Mouse (Mus musculus): ENCODE results near the gene Cbr4. TPM values are rescaled to one million over a fixed set of nuclear protein-coding genes. Genes with fewer than 3 reads are reported as not detected.
A peak's percentile ranks its signal among the peaks of the same experiment; 100 is the strongest.

Cbr4 gene
- polyA plus RNA-seq, 1 experiment from 2014 or later, result 19.3 TPM

DNA sequence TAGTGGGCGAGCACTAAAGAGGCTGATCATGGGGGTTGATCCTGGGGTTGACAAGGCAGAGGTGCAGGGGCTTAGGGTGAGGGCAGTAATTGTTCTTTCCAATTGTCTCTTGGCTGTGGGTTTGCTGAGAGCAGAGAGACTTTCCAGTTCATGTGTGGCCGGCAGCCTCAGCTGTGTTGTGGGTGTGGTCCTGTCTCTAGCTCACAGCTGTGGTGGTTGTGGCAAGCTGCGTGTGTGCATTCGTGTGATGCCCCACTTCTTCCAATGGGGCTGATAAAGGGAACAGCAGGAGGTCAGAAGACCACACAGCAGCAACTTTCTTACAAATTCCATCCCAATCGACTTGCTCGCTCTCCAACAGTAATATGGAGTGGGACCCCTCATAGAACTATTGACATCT lies 41.1 kb downstream of the Cbr4 start:
- no peak overlapping the region for H3K4me2 ChIP-seq
- WGBS, result 65% methylated on average over 6 of the region's 6 CpGs

DNA sequence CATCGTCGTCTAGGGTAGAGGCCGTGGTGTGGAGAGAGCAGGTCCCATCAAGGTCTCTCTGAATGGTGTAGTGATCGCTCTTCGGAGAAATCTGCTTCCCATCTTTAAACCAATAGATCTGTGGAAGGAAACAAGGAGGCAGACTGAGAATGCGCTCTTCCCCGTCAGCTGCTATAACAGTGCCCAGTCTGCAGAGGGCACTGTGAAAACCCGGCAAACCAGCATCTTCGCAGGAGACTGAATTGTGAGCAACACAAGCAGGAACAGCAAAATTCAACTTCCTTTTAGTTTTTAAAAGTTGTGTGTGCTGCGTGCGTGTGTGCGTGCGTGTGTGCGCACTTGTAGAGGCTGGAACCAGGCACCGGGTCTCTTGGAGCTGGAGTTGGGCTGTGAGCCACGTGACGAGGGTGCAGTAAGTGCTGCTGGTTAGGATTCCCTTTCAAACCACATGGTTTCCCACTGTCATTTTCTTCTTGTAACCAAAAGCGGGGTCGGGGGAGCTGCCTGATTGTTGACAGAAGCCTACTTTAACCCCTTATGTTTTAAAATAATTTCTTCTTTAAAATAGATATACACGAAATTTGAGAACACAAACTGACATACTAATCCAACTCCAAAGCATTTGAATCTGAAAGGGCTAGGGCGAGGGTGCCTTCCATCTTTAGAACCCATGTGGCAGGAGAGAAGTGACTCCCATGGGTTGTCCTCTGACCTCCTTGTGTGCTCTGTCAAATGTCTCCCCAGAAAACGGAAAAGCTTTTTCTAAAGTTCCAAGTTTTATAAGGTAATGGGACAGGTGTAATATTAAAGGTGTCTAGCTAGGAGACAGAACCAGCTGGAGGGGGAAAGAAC lies 44.6 kb downstream of the Cbr4 start:
- H3K27ac ChIP-seq (replicated peaks), result no peak overlapping the region
- no peak for ATAC-seq (ENCODE audit: low FRiP score, low read depth)
- H3K9ac ChIP-seq, result no peak overlapping the region
- H3K27me3 ChIP-seq, result no peaks in the 10 kb centered on the region
- no peak overlapping the region for H3K4me2 ChIP-seq
- H3K4me3 ChIP-seq, result no peak overlapping the region
- no peaks in the 10 kb centered on the region for H3K4me1 ChIP-seq (replicated peaks)
- no peaks in the 10 kb centered on the region for H3K9me3 ChIP-seq
- 66% methylated on average over 22 of the region's 22 CpGs for WGBS
- H3K36me3 ChIP-seq, result no peaks in the 10 kb centered on the region

More for the DNA sequence above, 41.1 kb downstream of the Cbr4 start:
- Histone ChIP-seq H3K4me3 (no peak overlapping the region), H3K27ac (replicated peaks) (no peak overlapping the region), H3K9ac (no peak overlapping the region), H3K9me3 (no peaks in the 10 kb centered on the region), H3K4me1 (replicated peaks) (no peaks in the 10 kb centered on the region), H3K27me3 (no peaks in the 10 kb centered on the region), H3K36me3 (no peaks in the 10 kb centered on the region)
- ATAC-seq (ENCODE audit: low FRiP score, low read depth), result no peak

DNA sequence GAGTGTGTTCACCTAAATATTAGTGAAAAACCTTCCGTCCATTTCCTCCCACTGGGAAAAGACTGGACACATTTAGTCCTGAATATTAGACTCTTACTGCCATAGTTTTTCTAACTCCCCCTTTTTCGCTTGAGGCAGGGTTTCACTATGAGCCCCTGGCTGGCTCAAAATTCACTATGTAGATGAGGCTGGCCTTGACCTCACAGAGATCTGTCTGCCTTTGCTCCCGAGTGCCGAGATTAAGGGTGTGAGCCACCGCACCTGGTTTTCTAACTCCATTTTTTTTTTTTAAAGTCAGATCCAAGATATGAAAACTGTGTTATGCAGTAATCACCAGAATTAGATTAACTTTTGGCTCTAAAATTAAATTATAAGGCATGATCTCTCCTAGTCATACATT lies 45.3 kb downstream of the Cbr4 start:
- WGBS, result 84% methylated on average over 5 of the region's 5 CpGs
- no peak for ATAC-seq (ENCODE audit: low FRiP score, low read depth)
- Histone ChIP-seq H3K4me1 (replicated peaks) (no peaks in the 10 kb centered on the region), H3K4me3 (no peak overlapping the region), H3K4me2 (no peak overlapping the region), H3K9me3 (no peaks in the 10 kb centered on the region), H3K9ac (no peak overlapping the region), H3K36me3 (no peaks in the 10 kb centered on the region), H3K27ac (replicated peaks) (no peak overlapping the region), H3K27me3 (no peaks in the 10 kb centered on the region)

DNA sequence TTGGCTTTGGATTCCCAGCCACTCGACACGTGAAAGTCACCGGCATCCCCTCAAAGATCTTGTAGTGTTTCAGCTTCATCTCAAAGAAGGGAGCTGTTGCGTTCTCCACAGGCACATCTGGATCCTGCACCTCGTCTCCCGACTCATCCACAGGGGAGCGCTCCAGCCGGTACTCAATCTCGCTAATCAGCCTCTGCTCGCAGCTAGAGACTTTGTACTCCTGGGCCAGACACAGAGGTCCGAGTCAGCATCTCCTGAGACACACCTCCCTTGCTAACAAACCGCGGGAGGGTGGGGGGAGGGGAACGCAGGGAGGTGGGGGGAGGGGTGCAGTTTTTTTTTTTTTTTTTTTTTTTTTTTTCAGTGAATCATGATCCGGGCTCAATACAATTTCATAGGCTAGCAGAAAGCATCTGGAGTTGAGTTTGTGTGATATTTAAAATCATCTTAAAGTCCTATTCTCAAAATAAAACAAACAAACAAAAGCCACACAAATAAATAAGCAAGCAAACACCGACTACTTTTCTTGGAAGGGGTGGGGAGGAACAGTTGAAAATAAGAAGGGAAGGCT lies 45.9 kb downstream of the Cbr4 start:
- Histone ChIP-seq H3K9ac (no peak overlapping the region), H3K27me3 (no peaks in the 10 kb centered on the region), H3K9me3 (no peaks in the 10 kb centered on the region), H3K4me1 (replicated peaks) (no peaks in the 10 kb centered on the region), H3K27ac (replicated peaks) (no peak overlapping the region), H3K4me2 (0 out of 2 replicates have a peak overlapping the region, but pooled peaks have one; percentile 16), H3K36me3 (no peaks in the 10 kb centered on the region), H3K4me3 (no peak overlapping the region)
- WGBS, result 45% methylated on average over 16 of the region's 16 CpGs
- ATAC-seq (ENCODE audit: low FRiP score, low read depth), result no peak

DNA sequence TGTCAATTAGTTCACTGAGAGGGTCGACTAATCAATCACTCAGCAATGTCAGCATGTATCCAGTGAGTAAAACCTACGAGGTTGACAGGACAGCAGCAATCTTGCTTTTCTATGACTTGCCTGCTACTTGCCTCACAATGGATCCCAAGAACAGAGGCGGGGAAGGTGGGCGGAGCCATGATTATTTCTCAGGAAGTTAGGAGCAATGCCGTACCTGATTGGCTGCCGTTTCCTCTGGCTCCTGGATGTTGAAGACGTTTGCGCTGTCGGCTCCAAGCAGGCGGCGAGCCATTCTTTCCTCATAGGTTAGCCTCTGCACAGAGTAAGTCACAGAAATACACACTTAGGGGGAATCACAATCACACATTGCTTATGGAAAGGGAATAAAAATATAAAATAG lies 47.9 kb downstream of the Cbr4 start:
- no peaks in the 10 kb centered on the region for H3K9me3 ChIP-seq
- no peak overlapping the region for H3K9ac ChIP-seq
- no peaks in the 10 kb centered on the region for H3K36me3 ChIP-seq
- 63% methylated on average over 11 of the region's 11 CpGs for WGBS
- no peaks in the 10 kb centered on the region for H3K4me1 ChIP-seq (replicated peaks)
- no peak overlapping the region for H3K4me3 ChIP-seq
- peak; percentile 61; the same call in 1 of the 2 replicates for ATAC-seq (ENCODE audit: low FRiP score, low read depth)
- H3K27me3 ChIP-seq, result no peaks in the 10 kb centered on the region
- no peak overlapping the region for H3K4me2 ChIP-seq
- no peak overlapping the region for H3K27ac ChIP-seq (replicated peaks)

DNA sequence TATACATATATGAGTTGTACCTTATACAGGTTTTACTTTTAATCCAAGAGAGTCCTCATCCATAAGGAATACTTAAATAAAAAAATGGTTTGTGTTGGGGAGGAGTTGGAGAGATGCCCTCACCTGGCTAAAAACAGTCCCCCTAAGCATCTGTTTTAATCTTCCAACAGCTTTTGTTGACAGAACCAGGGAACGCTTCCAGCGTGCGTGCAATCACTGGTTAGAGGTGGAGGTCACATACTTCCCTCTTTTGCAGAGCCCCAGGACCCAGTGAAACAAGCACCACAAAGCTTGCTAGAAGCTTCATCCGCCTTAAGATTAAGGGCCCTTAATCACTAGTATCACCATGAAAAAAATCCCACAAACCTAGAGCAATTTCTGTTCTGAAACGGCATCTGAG lies 49.9 kb downstream of the Cbr4 start:
- Histone ChIP-seq H3K27ac (replicated peaks) (no peak overlapping the region), H3K4me2 (no peak overlapping the region), H3K4me3 (no peak overlapping the region), H3K9ac (no peak overlapping the region), H3K36me3 (no peaks in the 10 kb centered on the region), H3K9me3 (no peaks in the 10 kb centered on the region), H3K4me1 (replicated peaks) (no peaks in the 10 kb centered on the region), H3K27me3 (no peaks in the 10 kb centered on the region)
- WGBS, result 90% methylated on average over 5 of the region's 5 CpGs
- no peak for ATAC-seq (ENCODE audit: low FRiP score, low read depth)

DNA sequence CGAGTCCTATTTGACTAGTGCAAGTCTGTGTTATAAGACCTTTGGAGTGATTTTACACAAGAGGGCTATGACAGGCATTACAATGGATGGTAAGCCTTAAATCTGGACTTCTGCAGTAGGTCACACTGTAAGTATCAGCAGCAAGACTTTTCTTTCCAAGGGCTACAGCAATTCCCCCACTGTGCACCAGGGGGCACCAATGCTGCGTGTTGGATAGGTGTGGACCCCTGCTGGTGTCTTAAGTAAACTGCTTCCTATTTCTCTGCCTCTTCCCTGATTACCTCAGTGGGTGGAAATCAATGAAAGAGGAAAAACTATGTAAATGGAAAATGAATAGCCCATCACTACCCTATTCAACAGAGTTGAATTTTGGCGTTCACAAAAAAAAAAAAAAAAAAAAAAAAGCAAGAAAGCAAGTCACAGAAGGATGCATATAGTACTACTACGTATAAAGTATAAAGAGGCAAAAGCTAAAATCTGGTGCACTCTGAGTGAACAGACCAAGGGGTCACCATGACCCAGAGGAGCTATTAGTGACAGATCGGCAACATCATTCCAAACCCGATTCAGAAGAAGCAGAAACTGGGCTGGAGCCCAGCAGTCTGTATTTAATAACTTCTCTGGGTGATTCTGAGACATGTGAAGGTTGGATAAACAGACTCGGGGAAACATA lies 52.4 kb downstream of the Cbr4 start:
- H3K27me3 ChIP-seq, result no peaks in the 10 kb centered on the region
- 50% methylated on average over 7 of the region's 7 CpGs for WGBS
- ATAC-seq (ENCODE audit: low FRiP score, low read depth), result peak; percentile 40; the same call in 1 of the 2 replicates
- no peak overlapping the region for H3K4me3 ChIP-seq
- no peaks in the 10 kb centered on the region for H3K36me3 ChIP-seq
- H3K4me1 ChIP-seq (replicated peaks), result no peaks in the 10 kb centered on the region
- no peak overlapping the region for H3K9ac ChIP-seq
- H3K27ac ChIP-seq (replicated peaks), result no peak overlapping the region
- H3K9me3 ChIP-seq, result no peaks in the 10 kb centered on the region
- H3K4me2 ChIP-seq, result no peak overlapping the region

DNA sequence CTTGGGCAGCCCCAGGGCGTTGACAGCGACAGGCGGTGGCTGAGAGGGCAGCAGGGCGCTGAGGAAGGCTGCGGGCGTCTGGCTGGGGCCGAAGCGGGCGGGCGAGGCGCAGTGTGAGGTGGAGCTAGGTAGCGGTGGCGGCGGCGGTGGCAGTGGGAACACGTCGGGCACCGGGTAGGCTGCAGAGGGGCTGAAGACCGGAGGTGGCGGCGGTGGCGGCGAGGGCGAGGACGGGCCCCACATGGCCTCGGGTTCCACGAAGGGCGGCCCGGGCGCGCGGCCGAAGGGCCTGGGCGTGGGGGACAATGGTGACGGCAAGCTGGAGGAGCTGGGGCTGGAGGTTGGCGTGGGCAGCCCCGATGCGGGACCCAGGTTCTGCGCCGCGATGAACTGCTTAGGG lies 62.1 kb downstream of the Cbr4 start:
- Histone ChIP-seq H3K4me1 (replicated peaks) (no peaks in the 10 kb centered on the region; the same call in 1 of the 2 replicates), H3K9ac (no peak overlapping the region), H3K4me2 (peak overlapping the region; percentile 47), H3K36me3 (peaks cover 11% of the 10 kb centered on the region), H3K9me3 (peaks cover 4% of the 10 kb centered on the region), H3K27ac (replicated peaks) (no peak overlapping the region), H3K27me3 (no peaks in the 10 kb centered on the region), H3K4me3 (peak overlapping the region; percentile 28)
- WGBS, result 60% methylated on average over 39 of the region's 41 CpGs
- ATAC-seq (ENCODE audit: low FRiP score, low read depth), result peak; percentile 58

DNA sequence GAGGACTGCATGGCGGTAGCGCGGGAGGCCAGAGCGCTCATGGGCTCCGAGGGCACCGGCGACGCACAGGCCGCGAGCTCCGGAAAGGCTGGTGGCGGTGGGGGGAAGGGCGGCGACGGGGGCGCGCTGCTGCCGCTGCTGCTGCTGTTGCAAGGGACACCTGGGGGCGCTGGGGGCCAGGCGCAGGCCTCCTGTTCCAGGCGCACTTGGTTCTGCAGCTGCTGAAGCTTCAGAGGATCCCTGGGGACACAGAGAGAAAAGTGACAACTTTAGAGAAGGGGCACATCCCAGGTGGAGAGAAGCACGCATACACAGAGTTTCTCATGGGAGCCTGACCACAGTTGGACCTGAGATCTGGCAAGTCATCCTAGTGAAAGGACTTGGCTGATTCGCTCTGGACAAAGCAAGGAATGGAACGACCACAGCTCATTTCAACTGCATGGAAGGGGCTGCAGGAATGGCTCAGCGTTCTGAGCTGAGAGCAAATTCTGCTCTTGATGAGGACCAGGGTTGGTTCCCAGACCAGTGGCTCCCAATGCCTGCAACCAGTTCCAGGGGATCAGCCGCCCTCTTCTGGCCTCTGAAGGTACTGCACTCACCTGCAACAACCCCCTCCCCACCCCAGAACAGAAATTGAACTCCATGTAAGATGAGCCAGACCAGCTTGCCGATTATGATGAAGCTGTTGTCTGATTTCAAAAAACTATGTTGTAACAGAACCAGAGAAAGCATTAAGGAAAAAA lies 62.6 kb downstream of the Cbr4 start:
- peak overlapping the region; percentile 28 for H3K4me3 ChIP-seq
- peaks cover 11% of the 10 kb centered on the region for H3K36me3 ChIP-seq
- no peak; the same call in 1 of the 2 replicates for ATAC-seq (ENCODE audit: low FRiP score, low read depth)
- H3K9me3 ChIP-seq, result peaks cover 4% of the 10 kb centered on the region
- H3K4me1 ChIP-seq (replicated peaks), result peaks cover 3% of the 10 kb centered on the region; the same call in 1 of the 2 replicates
- H3K4me2 ChIP-seq, result peak overlapping the region; percentile 47
- H3K27me3 ChIP-seq, result no peaks in the 10 kb centered on the region
- H3K9ac ChIP-seq, result no peak overlapping the region
- 46% methylated on average over 27 of the region's 27 CpGs for WGBS
- H3K27ac ChIP-seq (replicated peaks), result no peak overlapping the region

DNA sequence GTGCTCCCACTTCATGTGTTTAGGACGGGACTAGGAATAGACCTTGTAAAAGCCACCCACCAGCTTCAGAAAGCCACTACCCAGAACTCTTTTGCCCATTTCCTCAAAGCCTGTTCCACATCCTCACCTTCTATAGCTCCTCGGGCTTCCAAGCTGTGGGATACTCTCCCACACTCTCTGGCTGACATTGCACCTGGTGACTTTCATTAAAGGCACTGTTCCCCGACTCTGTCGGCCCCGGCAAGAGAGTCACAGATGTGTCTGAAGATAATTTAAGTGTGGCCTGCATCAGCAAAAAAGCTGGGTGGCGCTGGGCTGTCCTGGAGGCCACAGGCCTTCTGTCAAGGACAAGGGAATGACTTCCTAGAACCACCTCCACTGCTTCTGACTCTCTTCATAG lies 64.7 kb downstream of the Cbr4 start:
- 68% methylated on average over 6 of the region's 6 CpGs for WGBS
- no peak for ATAC-seq (ENCODE audit: low FRiP score, low read depth)

DNA sequence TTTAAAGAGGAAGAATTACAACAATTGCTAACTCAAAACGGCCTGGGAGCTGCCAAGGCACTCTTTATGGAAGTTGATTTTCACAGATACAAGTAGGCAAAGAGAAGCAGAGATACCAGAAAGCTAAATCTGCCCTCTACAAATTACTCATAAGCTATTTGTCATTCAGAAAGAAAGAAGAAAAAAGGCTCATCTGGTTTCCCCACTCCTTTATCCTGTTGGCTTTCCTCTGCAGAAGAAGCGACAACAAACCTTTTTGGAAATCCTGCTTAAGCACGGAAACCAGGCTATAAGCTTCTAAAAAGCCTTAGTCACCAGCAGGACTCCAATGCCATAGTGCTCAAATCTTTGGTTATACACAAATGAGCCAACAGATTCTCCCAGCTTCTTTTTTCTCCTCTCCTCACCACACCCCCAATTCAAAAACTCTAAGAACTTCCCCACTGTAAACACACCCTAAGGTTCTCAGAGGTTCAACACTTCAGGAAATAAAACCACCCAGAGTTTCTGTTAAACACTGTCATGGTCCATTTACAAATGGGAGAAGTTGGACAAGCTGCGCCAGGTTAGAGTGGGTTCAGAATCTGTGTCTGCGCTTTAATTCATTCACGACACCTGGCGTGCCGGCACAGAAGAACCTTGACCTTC lies 65.3 kb downstream of the Cbr4 start:
- Histone ChIP-seq H3K27ac (replicated peaks) (no peak overlapping the region), H3K4me3 (no peak overlapping the region), H3K4me2 (no peak overlapping the region), H3K36me3 (peaks cover 11% of the 10 kb centered on the region), H3K9me3 (peaks cover 4% of the 10 kb centered on the region), H3K4me1 (replicated peaks) (peaks cover 5% of the 10 kb centered on the region; the same call in 1 of the 2 replicates), H3K27me3 (no peaks in the 10 kb centered on the region), H3K9ac (no peak overlapping the region)
- no peak for ATAC-seq (ENCODE audit: low FRiP score, low read depth)
- 88% methylated on average over 8 of the region's 8 CpGs for WGBS

More for the DNA sequence above, 64.7 kb downstream of the Cbr4 start:
- Histone ChIP-seq H3K4me3 (no peak overlapping the region), H3K9ac (no peak overlapping the region), H3K27me3 (no peaks in the 10 kb centered on the region), H3K4me1 (replicated peaks) (peaks cover 5% of the 10 kb centered on the region; the same call in 1 of the 2 replicates), H3K4me2 (no peak overlapping the region), H3K9me3 (peaks cover 4% of the 10 kb centered on the region), H3K27ac (replicated peaks) (no peak overlapping the region), H3K36me3 (peaks cover 11% of the 10 kb centered on the region)
